Mouse (Mus musculus) G1E (cell line): ENCODE results near the gene Cdh12.

Experiments used
- CTCF ChIP-seq: IDR thresholded peaks from 2 replicates; pipeline ENCODE4 v1.5.1; 2012; ENCODE audit warnings: low read depth, low read length, inconsistent platforms, mixed read lengths
- TAL1 ChIP-seq: conservative IDR thresholded peaks from 2 replicates; pipeline ENCODE4 v1.6.1; 2012; ENCODE audit warnings: low read depth, low read length, inconsistent platforms, mixed read lengths

- TF ChIP-seq CTCF (no peak), TAL1 (no peak)
Measured at GRCm38 (mm10) chr15:20463601-20464000, 14.5 kb downstream of the Cdh12 start.
